Mouse (Mus musculus): Measurements from ENCODE around the gene Fam189b. TPM values are rescaled to one million over a fixed set of nuclear protein-coding genes. Genes with fewer than 3 reads are reported as not detected.

Fam189b gene
- total and polyA plus RNA-seq, 3 experiments: 1.1 to 8.4 (median 2.2) TPM

DNA sequence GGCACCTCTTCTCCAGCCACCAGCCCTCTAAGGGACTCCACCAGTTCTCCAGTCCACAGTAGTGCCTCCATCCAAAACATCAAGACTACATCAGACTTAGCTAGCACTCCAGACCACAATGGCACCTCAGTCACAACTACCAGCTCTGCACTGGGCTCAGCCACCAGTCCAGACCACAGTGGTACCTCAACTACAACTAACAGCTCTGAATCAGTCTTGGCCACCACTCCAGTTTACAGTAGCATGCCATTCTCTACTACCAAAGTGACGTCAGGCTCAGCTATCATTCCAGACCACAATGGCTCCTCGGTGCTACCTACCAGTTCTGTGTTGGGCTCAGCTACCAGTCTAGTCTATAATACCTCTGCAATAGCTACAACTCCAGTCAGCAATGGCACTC lies 47.6 kb downstream of the Fam189b start:
- H3K27me3 ChIP-seq (replicated peaks): no peaks in the 10 kb centered on the region
- no peaks in the 10 kb centered on the region for H3K9me3 ChIP-seq (replicated peaks; ENCODE audit: low read length)
- no peaks in the 10 kb centered on the region for H3K79me2 ChIP-seq (replicated peaks; ENCODE audit: control insufficient read depth, extremely low read depth, insufficient read depth, poor library complexity, severe bottlenecking)
- no peak for DNase-seq (ENCODE audit: extremely low read depth)
- in situ Hi-C loops (cut with MboI; ENCODE audit: low pct_ligation_motif_present, low pct_unique_long_range_greater_than_20kb, low sequenced_read_pairs): no loop called here
- TF ChIP-seq NELFE (IDR thresholded peaks at IDR 0.05; ENCODE audit: low read depth, low read length) (no peak), TBP (conservative IDR thresholded peaks at IDR 0.05; ENCODE audit: low read depth, low read length) (no peak)
- H3K4me1 ChIP-seq (ENCODE audit: control insufficient read depth in 1 of 2, insufficient read depth in 2 of 2): peaks cover 20 to 52% of the 10 kb centered on the region in 2 experiments
- no peak overlapping the region for H3K4me3 ChIP-seq (replicated peaks in 1 of 3; ENCODE audit: low read depth in 2 of 3, low read length in 2 of 3, poor library complexity in 1 of 3)
- dilution Hi-C loops (cut with MboI; ENCODE audit: extremely low pct_ligation_motif_present, extremely low pct_unique_long_range_greater_than_20kb, low sequenced_read_pairs): no loop called here
- no peak overlapping the region for H3K4me2 ChIP-seq (ENCODE audit: insufficient read depth, low read depth, poor library complexity, severe bottlenecking)
- peaks cover 8 to 15% of the 10 kb centered on the region in 2 experiments for H3K36me3 ChIP-seq (replicated peaks in 1 of 2; ENCODE audit: control insufficient read depth in 1 of 2, insufficient read depth in 1 of 2, low read length in 1 of 2)
- H3K27ac ChIP-seq (ENCODE audit: insufficient read depth, low read depth): no peak overlapping the region
- H3K9ac ChIP-seq (ENCODE audit: insufficient read depth, low read depth): no peak overlapping the region

- DNase-seq (ENCODE audit: extremely low read depth): peak; percentile 33
- H3K27me3 ChIP-seq (replicated peaks): no peaks in the 10 kb centered on the region
- no peaks in the 10 kb centered on the region for H3K79me2 ChIP-seq (replicated peaks; ENCODE audit: control insufficient read depth, extremely low read depth, insufficient read depth, poor library complexity, severe bottlenecking)
- no peak overlapping the region for H3K4me3 ChIP-seq (replicated peaks in 1 of 3; ENCODE audit: low read depth in 2 of 3, low read length in 2 of 3, poor library complexity in 1 of 3)
- peaks cover 20 to 52% of the 10 kb centered on the region in 2 experiments for H3K4me1 ChIP-seq (ENCODE audit: control insufficient read depth in 1 of 2, insufficient read depth in 2 of 2)
- in situ Hi-C loops (cut with MboI; ENCODE audit: low pct_ligation_motif_present, low pct_unique_long_range_greater_than_20kb, low sequenced_read_pairs) (no loop called here), dilution Hi-C loops (cut with MboI; ENCODE audit: extremely low pct_ligation_motif_present, extremely low pct_unique_long_range_greater_than_20kb, low sequenced_read_pairs) (no loop called here)
- no peak for TF ChIP-seq MEF2A (IDR thresholded peaks at IDR 0.05; ENCODE audit: borderline replicate concordance, low read depth, low read length)
- TF ChIP-seq ETS1 (conservative IDR thresholded peaks at IDR 0.05; ENCODE audit: low read depth, low read length): peak; percentile 25
- TF ChIP-seq JUN (IDR thresholded peaks at IDR 0.05; ENCODE audit: insufficient read depth, low read depth, low read length): no peak
- no peak for TF ChIP-seq MYC (IDR thresholded peaks at IDR 0.05; ENCODE audit: low read depth, low read length)
- TF ChIP-seq POLR2A (IDR thresholded peaks at IDR 0.05; ENCODE audit: low read depth, low read length): no peak
- TF ChIP-seq IRF4 (IDR thresholded peaks at IDR 0.05; ENCODE audit: low read depth, low read length): 0 out of 2 replicates have a peak, but pooled peaks have one; percentile 12
- peak; percentile 88 for TF ChIP-seq BHLHE40 (IDR thresholded peaks at IDR 0.05; ENCODE audit: low read depth, low read length)
- TF ChIP-seq JUND (conservative IDR thresholded peaks at IDR 0.05; ENCODE audit: low read depth, low read length): no peak
- 0 out of 2 replicates have a peak, but pooled peaks have one; percentile 19 for TF ChIP-seq TCF12 (IDR thresholded peaks at IDR 0.05; ENCODE audit: low read depth, low read length)
- H3K36me3 ChIP-seq (replicated peaks in 1 of 2; ENCODE audit: control insufficient read depth in 1 of 2, insufficient read depth in 1 of 2, low read length in 1 of 2): peaks cover 12 to 21% of the 10 kb centered on the region in 2 experiments
- no peak overlapping the region for H3K4me2 ChIP-seq (ENCODE audit: insufficient read depth, low read depth, poor library complexity, severe bottlenecking)
- no peak overlapping the region for H3K9ac ChIP-seq (ENCODE audit: insufficient read depth, low read depth)
- no peak overlapping the region for H3K27ac ChIP-seq (ENCODE audit: insufficient read depth, low read depth)
- H3K9me3 ChIP-seq (replicated peaks; ENCODE audit: low read length): no peaks in the 10 kb centered on the region
These were observed 48.4 kb downstream of the Fam189b start for GRCm38 (mm10) chr3:89231345-89231744.

DNA sequence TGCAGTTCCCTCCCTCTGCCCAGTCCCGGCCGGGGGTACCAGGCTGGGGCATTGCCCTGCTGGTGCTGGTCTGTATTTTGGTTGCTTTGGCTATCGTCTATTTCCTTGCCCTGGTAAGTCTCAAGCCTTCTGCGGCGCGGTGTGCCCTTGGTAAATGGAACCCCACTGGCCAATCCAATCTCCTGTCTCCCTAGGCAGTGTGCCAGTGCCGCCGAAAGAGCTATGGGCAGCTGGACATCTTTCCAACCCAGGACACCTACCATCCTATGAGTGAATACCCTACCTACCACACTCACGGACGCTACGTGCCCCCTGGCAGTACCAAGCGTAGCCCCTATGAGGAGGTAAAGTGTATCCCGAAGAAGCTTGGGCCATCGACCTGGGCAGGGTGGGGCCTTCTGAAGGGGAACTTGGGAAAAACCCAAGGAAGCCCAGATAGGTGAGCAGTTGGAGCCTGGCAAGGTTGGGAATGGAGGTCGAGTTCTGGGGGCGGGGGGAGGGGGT lies 48.9 kb downstream of the Fam189b start:
- in situ Hi-C loops (cut with MboI; ENCODE audit: low pct_ligation_motif_present, low pct_unique_long_range_greater_than_20kb, low sequenced_read_pairs): no loop called here
- Histone ChIP-seq H3K27me3 (replicated peaks) (no peaks in the 10 kb centered on the region), H3K9ac (ENCODE audit: insufficient read depth, low read depth) (no peak overlapping the region), H3K4me1 (ENCODE audit: control insufficient read depth in 1 of 2, insufficient read depth in 2 of 2) (peaks cover 20 to 52% of the 10 kb centered on the region in 2 experiments), H3K9me3 (replicated peaks; ENCODE audit: low read length) (no peaks in the 10 kb centered on the region), H3K27ac (ENCODE audit: insufficient read depth, low read depth) (no peak overlapping the region), H3K4me2 (ENCODE audit: insufficient read depth, low read depth, poor library complexity, severe bottlenecking) (no peak overlapping the region), H3K79me2 (replicated peaks; ENCODE audit: control insufficient read depth, extremely low read depth, insufficient read depth, poor library complexity, severe bottlenecking) (no peaks in the 10 kb centered on the region), H3K4me3 (replicated peaks in 1 of 3; ENCODE audit: low read depth in 2 of 3, low read length in 2 of 3, poor library complexity in 1 of 3) (no peak overlapping the region), H3K36me3 (replicated peaks in 1 of 2; ENCODE audit: control insufficient read depth in 1 of 2, insufficient read depth in 1 of 2, low read length in 1 of 2) (peaks cover 16 to 26% of the 10 kb centered on the region in 2 experiments)
- DNase-seq (ENCODE audit: extremely low read depth): no peak
- dilution Hi-C loops (cut with MboI; ENCODE audit: extremely low pct_ligation_motif_present, extremely low pct_unique_long_range_greater_than_20kb, low sequenced_read_pairs): no loop called here
- TF ChIP-seq USF2 (conservative IDR thresholded peaks at IDR 0.05; ENCODE audit: low read depth, low read length) (no peak), ELF1 (IDR thresholded peaks at IDR 0.05; ENCODE audit: low read depth, low read length) (no peak), MXI1 (IDR thresholded peaks at IDR 0.05; ENCODE audit: low read depth, low read length) (no peak)
